ENCODE assay signal across 9 mouse cellular contexts in the genomic region with DNA sequence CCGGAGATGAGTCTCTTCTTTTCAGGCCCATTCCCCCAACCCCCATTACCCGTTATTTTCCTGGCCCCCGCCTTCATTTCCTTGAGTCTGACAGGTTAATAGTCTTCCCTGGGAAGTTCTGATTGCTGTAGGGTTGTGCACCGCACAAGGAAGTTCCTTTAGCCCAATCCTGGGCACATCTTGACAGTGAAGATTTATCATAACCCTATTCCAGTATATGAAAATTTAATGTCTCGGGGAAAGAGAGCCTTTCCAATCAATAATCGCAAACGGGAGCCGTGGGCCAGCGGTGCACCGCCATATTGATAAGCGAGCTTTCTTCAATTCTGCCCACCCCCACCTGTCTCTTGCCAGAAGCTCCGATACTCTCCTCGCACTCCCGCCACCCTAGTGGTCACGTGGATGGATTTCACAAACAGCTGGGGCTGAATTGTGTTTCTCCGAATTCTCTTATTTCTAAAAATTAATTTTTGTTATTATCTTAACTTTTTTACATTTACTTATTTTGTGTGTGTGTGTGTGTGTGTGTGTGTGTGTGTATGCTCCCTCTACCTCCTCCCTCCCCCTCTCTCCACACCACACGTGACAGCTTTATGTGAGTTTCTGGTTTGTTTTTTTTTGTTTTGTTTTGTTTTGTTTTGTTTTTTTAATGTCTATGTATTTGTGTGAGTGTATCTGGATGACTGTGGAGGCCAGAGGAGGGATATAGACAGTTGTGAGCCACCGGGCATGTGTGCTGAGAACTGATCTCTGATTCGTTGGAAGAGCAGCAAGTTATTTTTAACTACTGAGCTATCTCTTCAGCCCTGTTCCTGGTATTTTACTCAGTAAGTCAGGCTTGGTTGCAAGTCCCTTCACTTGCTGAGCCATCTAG. TPM values are rescaled to one million over a fixed set of nuclear protein-coding genes. Genes with fewer than 3 reads are reported as not detected.
A peak's percentile ranks its signal among the peaks of the same experiment; 100 is the strongest.
DNase-seq lines count a peak whose midpoint lies in the region; ATAC-seq and TF ChIP-seq lines count a peak whose summit lies in the region.
"Had no signal": no experiment of that assay in that cellular context is flagged by ENCODE, and none has a peak within 500 bp of the region (broad histone marks: within the 10 kb centered on the region; RNA-seq: fewer than 3 reads in every experiment).

No protein-coding gene starts in this region.

- peak; percentile 93 for DNase-seq in heart, adult 11 months
- DNase-seq in heart, postnatal 25 days (ENCODE audit: low spot score): no peak
- DNase-seq in brain, adult 2 months (ENCODE audit: low read depth, low spot score): peak; percentile 74
- DNase-seq in forebrain, postnatal 0 days: peak; percentile 57
- peak; percentile 43 to 47 for DNase-seq in kidney, postnatal 25 days
- DNase-seq in right cerebral cortex, postnatal 4 days: no peak
- no peak for DNase-seq in spleen, postnatal 36 days (ENCODE audit: low spot score in 2 of 2)

- intact Hi-C loops in heart, postnatal 25 days (cut with DNase I): no loop called here

- TF ChIP-seq CTCF in forebrain, postnatal 0 days (IDR thresholded peaks at IDR 0.05; ENCODE audit: low read depth): no peak

- H3K27ac ChIP-seq in forebrain, postnatal 0 days (ENCODE audit: low read depth, low read length): peak overlapping the region; percentile 48; the same call in 1 of the 2 replicates
- H3K27ac ChIP-seq in midbrain, embryonic 12.5 days (replicated peaks): no peak overlapping the region

- H3K4me2 ChIP-seq in forebrain, postnatal 0 days (ENCODE audit: low read depth): peak overlapping the region; percentile 52
- peak overlapping the region; percentile 48 for H3K4me2 ChIP-seq in midbrain, embryonic 12.5 days (replicated peaks)

- WGBS in forebrain, postnatal 0 days: 6% methylated on average over 19 of the region's 19 CpGs
- WGBS in midbrain, embryonic 12.5 days: 7% methylated on average over 19 of the region's 19 CpGs

- ATAC-seq in forebrain, postnatal 0 days: peak; percentile 61
- no peak for ATAC-seq in midbrain, embryonic 12.5 days (ENCODE audit: low FRiP score, low read depth)

- H3K9me3 ChIP-seq in forebrain, postnatal 0 days (ENCODE audit: low read length): no peaks in the 10 kb centered on the region
- peaks cover 6% of the 10 kb centered on the region; the same call in 1 of the 2 replicates for H3K9me3 ChIP-seq in midbrain, embryonic 12.5 days

- H3K4me3 ChIP-seq in forebrain, postnatal 0 days (ENCODE audit: low read depth, low read length): peak overlapping the region; percentile 31
- H3K4me3 ChIP-seq in midbrain, embryonic 12.5 days: peak overlapping the region; percentile 19

- peak overlapping the region; percentile 50 for H3K9ac ChIP-seq in forebrain, postnatal 0 days
- H3K9ac ChIP-seq in midbrain, embryonic 12.5 days (replicated peaks): peak overlapping the region; percentile 37

- H3K4me1 ChIP-seq in forebrain, postnatal 0 days (ENCODE audit: insufficient read depth): peaks cover 11% of the 10 kb centered on the region; the same call in 1 of the 2 replicates
- peaks cover 6% of the 10 kb centered on the region; the same call in 1 of the 2 replicates for H3K4me1 ChIP-seq in midbrain, embryonic 12.5 days

- H3K36me3 ChIP-seq in forebrain, postnatal 0 days (ENCODE audit: insufficient read depth): no peaks in the 10 kb centered on the region
- H3K36me3 ChIP-seq in midbrain, embryonic 12.5 days: no peaks in the 10 kb centered on the region

- H3K27me3 ChIP-seq in forebrain, postnatal 0 days (ENCODE audit: insufficient read depth, low read length): no peaks in the 10 kb centered on the region
- H3K27me3 ChIP-seq in midbrain, embryonic 12.5 days: peaks cover 16% of the 10 kb centered on the region

RNA-seq across cellular contexts. Expression of gene Gm36210, which starts 6.4 kb away (rescaled TPM):
- total RNA-seq in heart, postnatal 25 days (2021): not detected
- total RNA-seq in forebrain, postnatal 0 days (2014; rRNA removed): 0.48 and 0.85 TPM in 2 replicates
- polyA plus RNA-seq in forebrain, postnatal 0 days (2015; fragmentation: Nextera tagmentation; extraction: Ambion mirVana): 0.29 and 0.47 TPM in 2 replicates
- polyA plus RNA-seq in midbrain, embryonic 12.5 days (2016; fragmentation: Nextera tagmentation; extraction: Ambion mirVana): not detected in 2 replicates
- total RNA-seq: heart, postnatal 14 days had no signal

RNA-seq across cellular contexts. Expression of gene Zfp628, which starts 15.1 kb away (rescaled TPM):
- total RNA-seq in heart, postnatal 25 days (2021): 1 to 10 TPM; 7.9 to 8.1 TPM
- total RNA-seq in forebrain, postnatal 0 days (2014; rRNA removed): 5.4 and 9.2 TPM in 2 replicates
- polyA plus RNA-seq in forebrain, postnatal 0 days (2015; fragmentation: Nextera tagmentation; extraction: Ambion mirVana): 5.8 and 6.0 TPM in 2 replicates
- 4.7 and 4.9 TPM in 2 replicates for polyA plus RNA-seq in midbrain, embryonic 12.5 days (2016; fragmentation: Nextera tagmentation; extraction: Ambion mirVana)

RNA-seq across cellular contexts. Expression of gene Nat14, which starts 21.9 kb away (rescaled TPM):
- total RNA-seq in heart, postnatal 25 days (2021): 1 to 10 TPM; 3.8 to 5.4 TPM
- 45.5 and 69.9 TPM in 2 replicates for total RNA-seq in forebrain, postnatal 0 days (2014; rRNA removed)
- polyA plus RNA-seq in forebrain, postnatal 0 days (2015; fragmentation: Nextera tagmentation; extraction: Ambion mirVana): 20.5 and 54.3 TPM in 2 replicates
- polyA plus RNA-seq in midbrain, embryonic 12.5 days (2016; fragmentation: Nextera tagmentation; extraction: Ambion mirVana): 15.1 and 16.6 TPM in 2 replicates

RNA-seq across cellular contexts. Expression of gene Isoc2a, which starts 22.9 kb away (rescaled TPM):
- total RNA-seq in heart, postnatal 25 days (2021): 10 to 100 TPM; 40.5 to 44.4 TPM
- 4.8 and 4.9 TPM in 2 replicates for total RNA-seq in forebrain, postnatal 0 days (2014; rRNA removed)
- polyA plus RNA-seq in forebrain, postnatal 0 days (2015; fragmentation: Nextera tagmentation; extraction: Ambion mirVana): 0.26 and 0.39 TPM in 2 replicates
- polyA plus RNA-seq in midbrain, embryonic 12.5 days (2016; fragmentation: Nextera tagmentation; extraction: Ambion mirVana): 0.68 and 0.80 TPM in 2 replicates

RNA-seq across cellular contexts. Expression of gene Ssc5d, which starts 25.7 kb away (rescaled TPM):
- 1 to 10 TPM; 3.8 to 4.3 TPM for total RNA-seq in heart, postnatal 25 days (2021)
- total RNA-seq in forebrain, postnatal 0 days (2014; rRNA removed): 0.54 and 1.7 TPM in 2 replicates
- polyA plus RNA-seq in forebrain, postnatal 0 days (2015; fragmentation: Nextera tagmentation; extraction: Ambion mirVana): 0.51 and 0.63 TPM in 2 replicates
- polyA plus RNA-seq in midbrain, embryonic 12.5 days (2016; fragmentation: Nextera tagmentation; extraction: Ambion mirVana): 1.6 and 2.0 TPM in 2 replicates

Comparison
In these comparisons a context has a peak if more than half of its experiments do, and no peak if none do; other contexts are left out.
1. DNase-seq: peak in heart, adult 11 months (single experiment), brain, adult 2 months (single experiment), forebrain, postnatal 0 days (single experiment) and kidney, postnatal 25 days (2 of 2); none in heart, postnatal 25 days (single experiment), right cerebral cortex, postnatal 4 days (single experiment) and spleen, postnatal 36 days (0 of 2).